Mouse (Mus musculus): Measurements from ENCODE around the gene Lpcat2. TPM values are rescaled to one million over a fixed set of nuclear protein-coding genes. Genes with fewer than 3 reads are reported as not detected.

Gene Lpcat2
- polyA plus RNA-seq, 1 experiment from 2014 or later, result 5.6 TPM

DNA sequence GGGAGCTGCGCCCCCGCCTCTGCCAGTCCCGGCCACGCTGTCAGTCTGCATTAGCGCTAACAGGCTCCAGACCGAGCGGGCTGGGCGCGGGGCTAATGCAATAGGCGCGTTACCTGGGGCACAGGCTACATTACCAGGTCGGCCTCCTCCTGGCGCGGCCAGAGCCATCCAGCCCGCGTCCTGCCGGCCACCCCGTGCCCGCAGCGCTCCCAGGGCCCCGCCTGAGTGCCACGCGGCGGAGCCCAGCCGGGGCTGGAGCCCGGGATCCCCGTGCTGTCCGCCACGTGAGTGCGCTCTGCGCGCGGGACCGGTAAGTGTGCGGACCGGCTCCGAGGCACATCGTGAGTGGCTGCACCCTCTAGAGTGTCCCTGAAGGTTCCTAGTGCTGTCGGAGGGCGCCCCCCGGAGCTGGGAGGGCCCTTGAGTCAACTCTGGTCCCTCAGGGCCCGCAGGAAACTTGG is 105.3 kb downstream of the Lpcat2 start:
- peak overlapping the region; percentile 48 for H3K4me3 ChIP-seq (ENCODE audit: low read length)
- H3K27me3 ChIP-seq (ENCODE audit: control insufficient read depth, insufficient read depth, low read length), result peaks cover 49% of the 10 kb centered on the region
- no peak overlapping the region for H3K9ac ChIP-seq (ENCODE audit: low read length)
- peaks cover 3% of the 10 kb centered on the region; the same call in 1 of the 2 replicates for H3K4me1 ChIP-seq (ENCODE audit: control insufficient read depth, insufficient read depth, low read length)
- peak overlapping the region; percentile 75 for H3K4me2 ChIP-seq (ENCODE audit: low read depth, low read length)
- ATAC-seq (replicated peaks; ENCODE audit: extremely low read depth, insufficient read depth, low FRiP score), result no peak
- 2% methylated on average over 42 of the region's 42 CpGs for WGBS
- H3K9me3 ChIP-seq (replicated peaks; ENCODE audit: control insufficient read depth, low read length), result no peaks in the 10 kb centered on the region
- no peaks in the 10 kb centered on the region for H3K36me3 ChIP-seq (ENCODE audit: control insufficient read depth, insufficient read depth)
- no peak overlapping the region for H3K27ac ChIP-seq (ENCODE audit: low read length)

DNA sequence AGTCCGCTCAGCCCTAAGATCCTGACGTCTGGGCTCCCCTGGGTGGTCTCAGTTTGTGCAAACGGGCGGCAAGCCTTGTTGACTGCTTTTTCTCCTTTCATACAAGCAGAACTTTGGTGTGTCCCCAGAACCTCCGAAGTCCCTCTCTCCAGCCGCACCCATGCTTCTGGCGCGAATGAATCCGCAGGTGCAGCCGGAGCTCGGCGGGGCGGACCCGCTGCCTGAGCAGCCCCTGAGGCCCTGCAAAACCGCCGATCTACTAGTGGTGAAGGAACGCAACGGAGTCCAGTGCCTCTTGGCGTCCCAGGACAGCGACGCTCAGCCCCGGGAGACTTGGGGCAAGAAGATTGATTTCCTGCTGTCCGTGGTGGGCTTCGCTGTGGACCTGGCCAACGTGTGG is 105.9 kb downstream of the Lpcat2 start:
- Histone ChIP-seq H3K9ac (ENCODE audit: low read length) (no peak overlapping the region), H3K4me1 (ENCODE audit: control insufficient read depth, insufficient read depth, low read length) (peaks cover 3% of the 10 kb centered on the region; the same call in 1 of the 2 replicates), H3K4me2 (ENCODE audit: low read depth, low read length) (peak overlapping the region; percentile 75), H3K27me3 (ENCODE audit: control insufficient read depth, insufficient read depth, low read length) (peaks cover 49% of the 10 kb centered on the region), H3K4me3 (ENCODE audit: low read length) (peak overlapping the region; percentile 48), H3K36me3 (ENCODE audit: control insufficient read depth, insufficient read depth) (no peaks in the 10 kb centered on the region), H3K27ac (ENCODE audit: low read length) (no peak overlapping the region), H3K9me3 (replicated peaks; ENCODE audit: control insufficient read depth, low read length) (no peaks in the 10 kb centered on the region)
- WGBS, result 2% methylated on average over 25 of the region's 25 CpGs
- ATAC-seq (replicated peaks; ENCODE audit: extremely low read depth, insufficient read depth, low FRiP score), result no peak

DNA sequence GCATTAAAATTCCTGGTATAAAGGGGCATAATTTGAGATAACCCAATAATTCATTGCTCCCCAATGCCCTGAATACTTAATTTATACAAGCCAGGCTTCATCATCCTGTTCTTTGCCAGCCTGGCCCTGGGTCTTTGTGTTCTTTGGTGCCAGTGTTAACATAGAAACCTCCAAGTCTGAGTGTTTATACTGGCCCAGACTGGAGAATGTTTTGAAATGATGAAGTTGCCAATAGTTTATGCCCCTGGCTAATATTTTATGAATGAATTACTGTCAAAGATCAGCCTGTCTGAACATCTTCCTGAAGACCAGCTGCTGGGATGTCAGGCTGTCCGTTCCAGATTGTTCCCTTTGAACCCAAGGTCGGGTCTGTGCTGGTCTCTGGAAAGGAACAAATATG is 109.4 kb downstream of the Lpcat2 start:
- WGBS, result 71% methylated on average over 2 of the region's 2 CpGs

More for the DNA sequence above, 109.4 kb downstream of the Lpcat2 start:
- Histone ChIP-seq H3K4me3 (ENCODE audit: low read length) (no peak overlapping the region), H3K27ac (ENCODE audit: low read length) (no peak overlapping the region), H3K27me3 (ENCODE audit: control insufficient read depth, insufficient read depth, low read length) (peaks cover 38% of the 10 kb centered on the region), H3K9me3 (replicated peaks; ENCODE audit: control insufficient read depth, low read length) (no peaks in the 10 kb centered on the region), H3K9ac (ENCODE audit: low read length) (no peak overlapping the region), H3K4me1 (ENCODE audit: control insufficient read depth, insufficient read depth, low read length) (peaks cover 3% of the 10 kb centered on the region; the same call in 1 of the 2 replicates), H3K4me2 (ENCODE audit: low read depth, low read length) (no peak overlapping the region), H3K36me3 (ENCODE audit: control insufficient read depth, insufficient read depth) (no peaks in the 10 kb centered on the region)
- ATAC-seq (replicated peaks; ENCODE audit: extremely low read depth, insufficient read depth, low FRiP score), result no peak

Small RNA genes within 50 kb of the gene (microRNA-seq; reads per million reads assigned to microRNA genes)
- not detected for gene Gm22151

Other genes with a start within 250 kb of the Lpcat2 start
- gene Irx6, start 181.1 kb upstream of the Lpcat2 start, polyA plus RNA-seq (2015; fragmentation: Nextera tagmentation; extraction: Ambion mirVana), result 0.50 and 0.77 TPM in 2 replicates
- 110 and 123 TPM in 2 replicates for gene Mmp2, start 28.0 kb upstream of the Lpcat2 start, polyA plus RNA-seq (2015; fragmentation: Nextera tagmentation; extraction: Ambion mirVana)
- 0.14 and 0.35 TPM in 2 replicates for gene Capns2, start 46.1 kb downstream of the Lpcat2 start, polyA plus RNA-seq (2015; fragmentation: Nextera tagmentation; extraction: Ambion mirVana)
- 0.04 TPM in 2 replicates for gene Slc6a2, start 104.7 kb downstream of the Lpcat2 start, polyA plus RNA-seq (2015; fragmentation: Nextera tagmentation; extraction: Ambion mirVana)
- gene Ces1a, start 192.9 kb downstream of the Lpcat2 start, polyA plus RNA-seq (2015; fragmentation: Nextera tagmentation; extraction: Ambion mirVana), result 0.09 and 0.10 TPM in 2 replicates
- gene Ces1b, start 224.7 kb downstream of the Lpcat2 start, polyA plus RNA-seq (2015; fragmentation: Nextera tagmentation; extraction: Ambion mirVana), result 0.19 and 0.37 TPM in 2 replicates